In the genomic region with DNA sequence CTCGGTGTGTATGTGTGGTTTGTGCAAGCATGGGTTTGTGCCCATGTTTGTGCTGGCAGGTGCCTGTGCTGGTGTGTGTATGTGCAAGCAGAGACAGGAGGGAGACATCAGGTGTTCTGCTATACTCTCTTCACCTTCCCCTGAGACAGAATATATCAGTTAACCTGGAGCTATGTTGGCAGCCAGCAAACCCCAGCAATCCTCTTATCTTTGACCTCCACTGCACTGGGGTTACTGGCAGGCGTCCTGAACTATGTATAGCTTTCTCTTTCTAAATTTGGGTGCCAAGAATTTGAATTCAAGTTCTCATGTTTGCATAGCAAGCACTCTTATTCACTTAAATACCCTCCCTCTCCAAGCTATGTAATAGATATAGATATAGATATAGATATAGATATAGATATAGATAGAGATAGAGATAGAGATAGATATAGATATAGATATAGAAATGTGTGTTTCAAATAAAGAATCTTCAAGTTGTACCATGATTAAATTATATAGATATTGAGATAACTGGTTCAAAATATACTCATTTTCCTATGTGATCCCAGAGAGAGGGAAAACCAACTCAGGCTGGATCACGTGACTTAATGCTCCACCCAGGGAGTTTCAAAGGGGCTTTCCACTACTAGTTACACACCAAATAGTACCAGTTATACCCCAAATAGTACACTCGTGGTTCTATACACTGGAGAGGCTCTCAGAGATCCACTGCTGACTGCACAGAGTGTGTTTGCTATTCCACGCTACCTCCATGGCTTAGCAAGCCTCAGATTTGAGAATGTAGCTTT, we compare ENCODE assay signal across 27 mouse cellular contexts. TPM values are rescaled to one million over a fixed set of nuclear protein-coding genes. Genes with fewer than 3 reads are reported as not detected.
DNase-seq lines count a peak whose midpoint lies in the region; ATAC-seq and TF ChIP-seq lines count a peak whose summit lies in the region.
"Had no signal": no experiment of that assay in that cellular context is flagged by ENCODE, and none has a peak within 500 bp of the region (broad histone marks: within the 10 kb centered on the region; RNA-seq: fewer than 3 reads in every experiment).

No protein-coding gene starts in this region.

- WGBS in forebrain, embryonic 15.5 days = 81% methylated on average over 5 of the region's 5 CpGs
- 86% methylated on average over 5 of the region's 5 CpGs for WGBS in forebrain, embryonic 11.5 days
- 65% methylated on average over 5 of the region's 5 CpGs for WGBS in heart, embryonic 12.5 days

- DNase-seq in forebrain, embryonic 11.5 days (ENCODE audit: low spot score) = no peak
- peak; percentile 31 for DNase-seq in heart, adult 8-10 months (ENCODE audit: low spot score)
- peak; percentile 26 for DNase-seq in MEL (ENCODE audit: low read depth, low spot score)
- no peak for DNase-seq in embryo, embryonic 9.5 days (ENCODE audit: extremely low spot score)
- DNase-seq: adrenal gland, postnatal 14 days; cerebellum, adult 11 months; cerebellum, adult 9-10 months; cerebellum, postnatal 36 days; gastrocnemius, postnatal 25 days; kidney, adult 11 months; kidney, postnatal 14 days; layer of hippocampus, adult 9-11 months; liver; lung, embryonic 14.5 days; lung, postnatal 36 days; right cerebral cortex, postnatal 14 days; thymus, postnatal 25 days had no signal

- no peaks in the 10 kb centered on the region for H3K9me3 ChIP-seq in forebrain, embryonic 15.5 days
- no peaks in the 10 kb centered on the region for H3K9me3 ChIP-seq in forebrain, embryonic 11.5 days (ENCODE audit: control insufficient read depth, low read length)
- no peaks in the 10 kb centered on the region for H3K9me3 ChIP-seq in heart, embryonic 12.5 days (replicated peaks)
- no peaks in the 10 kb centered on the region for H3K9me3 ChIP-seq in MEL (replicated peaks; ENCODE audit: insufficient read depth, low read length)
- H3K9me3 ChIP-seq: embryonic facial prominence, embryonic 12.5 days; heart, embryonic 13.5 days; megakaryocyte, embryonic 14.5 days; midbrain, embryonic 13.5 days; neural tube, embryonic 13.5 days had no signal

- H3K4me2 ChIP-seq in forebrain, embryonic 15.5 days (replicated peaks) = no peak overlapping the region
- no peak overlapping the region for H3K4me2 ChIP-seq in forebrain, embryonic 11.5 days (ENCODE audit: low read depth, low read length, severe bottlenecking)
- H3K4me2 ChIP-seq in heart, embryonic 12.5 days = no peak overlapping the region
- H3K4me2 ChIP-seq: embryonic facial prominence, embryonic 12.5 days; heart, embryonic 13.5 days; hindbrain, embryonic 14.5 days; lung, embryonic 14.5 days; midbrain, embryonic 13.5 days; neural tube, embryonic 13.5 days had no signal

- no peaks in the 10 kb centered on the region for H3K36me3 ChIP-seq in forebrain, embryonic 15.5 days
- H3K36me3 ChIP-seq in forebrain, embryonic 11.5 days (ENCODE audit: control insufficient read depth, insufficient read depth, low read length) = no peaks in the 10 kb centered on the region
- H3K36me3 ChIP-seq in heart, embryonic 12.5 days = no peaks in the 10 kb centered on the region
- peaks cover 0 to 3% of the 10 kb centered on the region in 2 experiments; a peak in 1 of 4 replicates for H3K36me3 ChIP-seq in MEL (ENCODE audit: control insufficient read depth in 1 of 2, insufficient read depth in 2 of 2, low read length in 2 of 2)
- H3K36me3 ChIP-seq: embryonic facial prominence, embryonic 12.5 days; heart, embryonic 13.5 days; midbrain, embryonic 13.5 days; neural tube, embryonic 13.5 days had no signal

- peak overlapping the region; percentile 44; the same call in 1 of the 2 replicates for H3K27ac ChIP-seq in forebrain, embryonic 15.5 days (replicated peaks)
- H3K27ac ChIP-seq in forebrain, embryonic 11.5 days (ENCODE audit: low read depth, low read length) = no peak overlapping the region
- H3K27ac ChIP-seq in heart, embryonic 12.5 days (ENCODE audit: poor library complexity, severe bottlenecking) = no peak overlapping the region
- H3K27ac ChIP-seq in MEL (ENCODE audit: control insufficient read depth, low read depth, low read length) = no peak overlapping the region
- H3K27ac ChIP-seq: embryonic facial prominence, embryonic 12.5 days; heart, embryonic 13.5 days; hindbrain, embryonic 14.5 days; liver, embryonic 14.5 days; midbrain, embryonic 13.5 days; neural tube, embryonic 13.5 days had no signal

- no peak overlapping the region for H3K4me3 ChIP-seq in forebrain, embryonic 15.5 days
- H3K4me3 ChIP-seq in forebrain, embryonic 11.5 days (ENCODE audit: low read depth, low read length) = no peak overlapping the region
- H3K4me3 ChIP-seq in heart, embryonic 12.5 days = no peak overlapping the region
- H3K4me3 ChIP-seq in MEL (ENCODE audit: control insufficient read depth in 1 of 2, insufficient read depth in 1 of 2, low read depth in 2 of 2, low read length in 2 of 2) = no peak overlapping the region
- H3K4me3 ChIP-seq: embryonic facial prominence, embryonic 12.5 days; heart, embryonic 13.5 days; megakaryocyte, embryonic 14.5 days; midbrain, embryonic 13.5 days; neural tube, embryonic 13.5 days had no signal

- TF ChIP-seq EP300 in MEL (IDR thresholded peaks at IDR 0.05; ENCODE audit: low read depth in 1 of 2, low read length in 2 of 2) = peak in 1 of 2 experiments; percentile 28; a peak in 1 of 4 replicates

- no peaks in the 10 kb centered on the region for H3K79me2 ChIP-seq in MEL (ENCODE audit: control insufficient read depth, insufficient read depth, low read length, poor library complexity)

- TF ChIP-seq CTCF in MEL (IDR thresholded peaks at IDR 0.05 in 2 of 3, conservative IDR thresholded peaks at IDR 0.05 in 1 of 3; ENCODE audit: control insufficient read depth in 1 of 3, insufficient read depth in 1 of 3, low read depth in 2 of 3, low read length in 3 of 3, poor library complexity in 1 of 3, severe bottlenecking in 1 of 3) = no peak

- TF ChIP-seq RAD21 in MEL (IDR thresholded peaks at IDR 0.05; ENCODE audit: low read depth, low read length) = no peak

- ATAC-seq in forebrain, embryonic 15.5 days (replicated peaks) = no peak; the same call in 1 of the 2 replicates
- ATAC-seq in forebrain, embryonic 11.5 days (replicated peaks; ENCODE audit: low FRiP score) = no peak
- ATAC-seq in heart, embryonic 12.5 days (ENCODE audit: insufficient number of reproducible peaks, low FRiP score) = no peak
- peak; percentile 82 for ATAC-seq in megakaryocyte-erythroid progenitor cell, adult 5-6 weeks (replicated peaks; ENCODE audit: low FRiP score, low TSS enrichment, poor library complexity, severe bottlenecking)
- ATAC-seq: midbrain, embryonic 13.5 days had no signal

- TF ChIP-seq POLR2A in MEL (IDR thresholded peaks at IDR 0.05; ENCODE audit: control insufficient read depth in 1 of 2, insufficient read depth in 1 of 2, low read depth in 1 of 2, low read length in 2 of 2, poor library complexity in 1 of 2) = no peak

- peaks cover 9% of the 10 kb centered on the region; the same call in 1 of the 2 replicates for H3K4me1 ChIP-seq in forebrain, embryonic 15.5 days
- no peaks in the 10 kb centered on the region for H3K4me1 ChIP-seq in forebrain, embryonic 11.5 days (replicated peaks; ENCODE audit: control insufficient read depth, insufficient read depth, low read length)
- peaks cover 7% of the 10 kb centered on the region for H3K4me1 ChIP-seq in heart, embryonic 12.5 days (replicated peaks)
- H3K4me1 ChIP-seq in MEL (ENCODE audit: control insufficient read depth in 1 of 2, insufficient read depth in 2 of 2, low read length in 2 of 2) = peaks cover 0 to 3% of the 10 kb centered on the region in 2 experiments; a peak in 1 of 4 replicates
- H3K4me1 ChIP-seq: embryonic facial prominence, embryonic 12.5 days; megakaryocyte, embryonic 14.5 days; midbrain, embryonic 13.5 days; neural tube, embryonic 13.5 days had no signal

- no peak overlapping the region for H3K9ac ChIP-seq in forebrain, embryonic 15.5 days (replicated peaks)
- H3K9ac ChIP-seq in forebrain, embryonic 11.5 days (ENCODE audit: low read length) = no peak overlapping the region
- H3K9ac ChIP-seq in heart, embryonic 12.5 days = no peak overlapping the region
- H3K9ac ChIP-seq in MEL (ENCODE audit: control insufficient read depth, low read depth, low read length, poor library complexity, severe bottlenecking) = no peak overlapping the region
- H3K9ac ChIP-seq: embryonic facial prominence, embryonic 12.5 days; heart, embryonic 13.5 days; hindbrain, embryonic 14.5 days; liver, embryonic 14.5 days; lung, embryonic 14.5 days; midbrain, embryonic 13.5 days; neural tube, embryonic 13.5 days had no signal

- no peaks in the 10 kb centered on the region for H3K27me3 ChIP-seq in forebrain, embryonic 15.5 days
- no peaks in the 10 kb centered on the region for H3K27me3 ChIP-seq in forebrain, embryonic 11.5 days (ENCODE audit: control insufficient read depth, insufficient read depth, low read length)
- H3K27me3 ChIP-seq in heart, embryonic 12.5 days (replicated peaks) = no peaks in the 10 kb centered on the region
- no peaks in the 10 kb centered on the region for H3K27me3 ChIP-seq in MEL (ENCODE audit: control insufficient read depth in 1 of 2, insufficient read depth in 2 of 2, low read length in 2 of 2)
- H3K27me3 ChIP-seq: embryonic facial prominence, embryonic 12.5 days; heart, embryonic 13.5 days; midbrain, embryonic 13.5 days; neural tube, embryonic 13.5 days had no signal

TF ChIP-seq in MEL, 35 proteins besides CTCF, POLR2A, EP300 and RAD21:
- peak; percentile 40; the same call in 1 of the 2 replicates for TF ChIP-seq ETS1 (IDR thresholded peaks at IDR 0.05; ENCODE audit: low read depth, low read length)
- TF ChIP-seq MEF2A (IDR thresholded peaks at IDR 0.05; ENCODE audit: extremely low read depth, insufficient replicate concordance, low read depth, low read length, poor library complexity, severe bottlenecking) = peak; percentile 93; the same call in 1 of the 2 replicates
- no peak for TF ChIP-seq HCFC1 (IDR thresholded peaks at IDR 0.05; ENCODE audit: low read depth, low read length)

RNA-seq across cellular contexts. Expression of a gene that starts 17.1 kb away (rescaled TPM):
- 0.52 and 0.54 TPM in 2 replicates for polyA plus RNA-seq in forebrain, embryonic 15.5 days (2015; fragmentation: Nextera tagmentation; extraction: Ambion mirVana)
- polyA plus RNA-seq in forebrain, embryonic 11.5 days (2014; fragmentation: Nextera tagmentation; extraction: Ambion mirVana) = 1.9 and 2.5 TPM in 2 replicates
- total RNA-seq in heart, adult 8-10 months (2022) = 1 to 10 TPM in 2 of 4 experiments, under 1 TPM in 2; 0.72 to 1.1 (median 1.0) TPM
- polyA plus RNA-seq in heart, embryonic 12.5 days (2016; fragmentation: Nextera tagmentation; extraction: Ambion mirVana) = 2.6 and 2.9 TPM in 2 replicates
- total RNA-seq in MEL (2012; rRNA removed) = 1.1 and 1.4 TPM in 2 replicates
- 1 to 10 TPM in 1 of 2 experiments, not detected in 1; 2.2 TPM for polyA plus RNA-seq in MEL (2012; ENCODE audit: insufficient read depth in 1 of 2, insufficient read length in 2 of 2, low read depth in 1 of 2, low replicate concordance in 2 of 2, missing spikeins in 1 of 2)
- total RNA-seq in megakaryocyte-erythroid progenitor cell, adult 5-6 weeks (2014; fragmentation: Nextera tagmentation) = 0.55 and 1.4 TPM in 2 replicates
- total RNA-seq in megakaryocyte-erythroid progenitor cell, adult 5-6 weeks (2017) = 0.80 and 2.4 TPM in 2 replicates

Comparison
In these comparisons a context has a peak if more than half of its experiments do, and no peak if none do; other contexts are left out.
1. DNase-seq: peak in heart, adult 8-10 months (single experiment) and MEL (single experiment); none in forebrain, embryonic 11.5 days (single experiment) and embryo, embryonic 9.5 days (single experiment).